Mouse (Mus musculus): Measurements from ENCODE around the gene Tlr13.
"Not testable (repeated sequence)": the region's sequence is repeated elsewhere in the genome, so short reads cannot be mapped to it uniquely, and the experiment has no call there.

The Tlr13 gene

DNA sequence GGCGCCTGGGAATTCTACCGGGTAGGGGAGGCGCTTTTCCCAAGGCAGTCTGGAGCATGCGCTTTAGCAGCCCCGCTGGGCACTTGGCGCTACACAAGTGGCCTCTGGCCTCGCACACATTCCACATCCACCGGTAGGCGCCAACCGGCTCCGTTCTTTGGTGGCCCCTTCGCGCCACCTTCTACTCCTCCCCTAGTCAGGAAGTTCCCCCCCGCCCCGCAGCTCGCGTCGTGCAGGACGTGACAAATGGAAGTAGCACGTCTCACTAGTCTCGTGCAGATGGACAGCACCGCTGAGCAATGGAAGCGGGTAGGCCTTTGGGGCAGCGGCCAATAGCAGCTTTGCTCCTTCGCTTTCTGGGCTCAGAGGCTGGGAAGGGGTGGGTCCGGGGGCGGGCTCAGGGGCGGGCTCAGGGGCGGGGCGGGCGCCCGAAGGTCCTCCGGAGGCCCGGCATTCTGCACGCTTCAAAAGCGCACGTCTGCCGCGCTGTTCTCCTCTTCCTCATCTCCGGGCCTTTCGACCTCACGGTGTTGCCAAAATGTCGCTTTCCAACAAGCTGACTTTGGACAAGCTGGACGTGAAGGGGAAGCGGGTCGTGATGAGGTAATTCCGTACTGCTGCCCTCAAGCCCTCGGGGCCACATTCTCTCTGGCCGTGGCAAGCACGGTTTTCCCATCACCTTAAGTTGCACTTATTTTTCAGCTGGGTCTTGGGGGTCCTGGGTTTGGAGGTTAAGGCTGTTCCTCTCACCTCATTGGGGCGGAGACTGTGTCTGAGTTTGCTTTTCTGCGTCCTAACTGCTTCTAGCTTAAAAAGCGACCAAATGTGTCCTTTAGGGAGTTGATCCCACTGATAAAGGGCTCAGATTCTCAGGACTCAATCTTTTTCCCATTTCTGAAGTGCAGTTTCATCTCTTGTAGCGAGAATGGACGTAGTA is 44.0 kb downstream of the Tlr13 start, which contains the start of gene Pgk1:
TSS of gene Pgk1 (plus strand) at position 388 of the 937 bp plus-strand sequence.
- DNase-seq = peak; percentile 95

- DNase-seq = peak; percentile 66
Measured at GRCm38 (mm10) chrX:106187737-106188136, 44.7 kb downstream of the Tlr13 start.

- DNase-seq = no peak
Measured at GRCm38 (mm10) chrX:106189356-106189755, 46.4 kb downstream of the Tlr13 start.

DNA sequence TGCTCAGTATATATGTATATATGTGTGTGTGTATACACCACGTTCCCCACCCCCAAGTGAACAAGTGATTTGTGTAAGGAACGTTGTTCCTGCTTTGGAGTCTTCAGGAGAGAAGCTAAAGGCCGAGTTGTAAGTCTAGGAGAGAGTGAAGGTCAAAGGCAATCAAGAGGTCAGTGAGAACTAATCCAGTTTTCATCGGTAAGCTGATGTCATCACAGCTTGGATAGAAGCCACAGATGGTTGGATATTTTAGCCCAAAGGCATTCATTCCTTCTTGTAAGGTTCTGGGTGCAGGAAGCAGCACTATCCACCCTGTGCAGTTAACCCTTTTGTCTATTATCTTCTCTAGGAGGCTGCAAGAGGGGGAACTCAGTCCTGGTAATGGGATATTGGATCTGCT is 47.1 kb downstream of the Tlr13 start:
- no peak for DNase-seq

DNA sequence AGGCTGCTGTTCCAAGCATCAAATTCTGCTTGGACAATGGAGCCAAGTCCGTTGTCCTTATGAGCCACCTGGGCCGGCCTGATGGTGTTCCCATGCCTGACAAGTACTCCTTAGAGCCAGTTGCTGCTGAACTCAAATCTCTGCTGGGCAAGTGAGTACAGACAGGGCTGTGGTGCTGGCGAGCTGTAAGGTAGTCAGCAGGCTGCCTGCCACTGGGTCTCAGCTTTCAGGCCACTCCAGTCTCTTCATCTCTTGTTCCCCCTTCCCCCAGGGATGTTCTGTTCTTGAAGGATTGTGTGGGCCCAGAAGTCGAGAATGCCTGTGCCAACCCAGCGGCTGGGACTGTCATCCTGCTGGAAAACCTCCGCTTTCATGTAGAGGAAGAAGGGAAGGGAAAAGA is 51.4 kb downstream of the Tlr13 start:
- not testable (repeated sequence) for DNase-seq

DNA sequence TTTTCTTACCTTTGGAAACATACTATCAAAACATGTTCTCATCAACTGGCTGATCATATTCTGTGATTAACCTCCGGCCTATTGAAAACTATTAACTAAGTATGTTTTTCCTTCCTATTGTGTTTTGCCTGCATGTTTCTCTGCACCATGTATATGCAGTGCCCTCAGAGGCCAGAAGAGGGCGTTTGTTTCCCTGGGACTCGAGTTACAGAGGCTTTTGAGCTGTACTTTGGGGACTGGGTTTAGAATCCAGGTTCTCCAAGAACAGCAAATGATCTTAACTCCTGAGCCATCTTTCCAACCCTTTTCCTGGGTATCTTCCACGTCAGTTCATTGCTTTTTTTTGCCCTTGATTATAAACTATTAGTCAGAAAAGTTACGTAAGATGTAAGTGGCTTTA is 54.3 kb downstream of the Tlr13 start:
- DNase-seq = peak; percentile 6

DNA sequence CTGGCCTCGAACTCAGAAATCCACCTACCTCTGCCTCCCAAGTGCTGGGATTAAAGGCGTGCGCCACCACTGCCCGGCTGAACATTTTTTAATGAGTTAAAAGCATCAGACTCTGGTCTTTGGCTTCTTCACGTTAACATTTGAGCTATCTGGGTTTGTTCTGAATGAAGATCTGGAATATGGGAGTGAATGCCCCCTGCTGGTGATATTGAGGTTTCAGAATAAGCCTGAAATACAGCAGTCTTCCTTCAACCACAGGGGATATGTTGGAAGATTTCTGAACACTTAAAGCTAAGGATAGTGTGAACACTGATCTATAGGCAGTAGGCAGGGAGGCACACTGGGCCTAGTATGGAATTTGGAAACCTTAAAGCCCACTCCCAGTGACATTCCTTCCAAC is 55.9 kb downstream of the Tlr13 start:
- DNase-seq = no peak

- DNase-seq = no peak
Measured at GRCm38 (mm10) chrX:106209100-106209499, 66.1 kb downstream of the Tlr13 start.
